ENCODE assay signal across 8 mouse cellular contexts in genomic region chr11:4947813-4948174, GRCm38 (mm10). TPM values are rescaled to one million over a fixed set of nuclear protein-coding genes. Genes with fewer than 3 reads are reported as not detected.
DNase-seq lines count a peak whose midpoint lies in the region; ATAC-seq and TF ChIP-seq lines count a peak whose summit lies in the region.

TSS of gene Nefh (minus strand) at chr11:4948064.

- no peak within 1 kb of the TSS for H3K27ac ChIP-seq in heart, embryonic 16.5 days (ENCODE audit: low read length)
- no peak within 1 kb of the TSS for H3K27ac ChIP-seq in ES-Bruce4 (ENCODE audit: insufficient read depth, low read length)
- H3K27ac ChIP-seq in intestine, embryonic 15.5 days, result no peak within 1 kb of the TSS
- peak within 1 kb of the TSS; percentile 25; the same call in 1 of the 2 replicates for H3K27ac ChIP-seq in midbrain, embryonic 11.5 days (ENCODE audit: low read depth, low read length)

- peaks cover 9% of the 10 kb centered on the region; the same call in 1 of the 2 replicates for H3K4me1 ChIP-seq in heart, embryonic 16.5 days (ENCODE audit: control insufficient read depth, insufficient read depth, low read length)
- peaks cover 2% of the 10 kb centered on the region for H3K4me1 ChIP-seq in ES-Bruce4 (ENCODE audit: control insufficient read depth, insufficient read depth, low read length)
- peaks cover 13% of the 10 kb centered on the region for H3K4me1 ChIP-seq in intestine, embryonic 15.5 days (replicated peaks)
- H3K4me1 ChIP-seq in midbrain, embryonic 11.5 days (ENCODE audit: control insufficient read depth, insufficient read depth, low read length), result peaks cover 14% of the 10 kb centered on the region

- no peak for DNase-seq in heart, adult 9 months (ENCODE audit: low spot score in 2 of 2)
- DNase-seq in midbrain, embryonic 11.5 days (ENCODE audit: low spot score, missing footprints), result no peak
- DNase-seq in gastrocnemius, postnatal 14 days, result no peak
- no peak for DNase-seq in urinary bladder, postnatal 36 days (ENCODE audit: low spot score in 2 of 2)

- TF ChIP-seq POLR2A in ES-Bruce4 (IDR thresholded peaks at IDR 0.05; ENCODE audit: insufficient read depth, low read length), result no peak

- H3K9ac ChIP-seq in heart, embryonic 16.5 days (ENCODE audit: low read length), result 0 out of 2 replicates have a peak within 1 kb of the TSS, but pooled peaks have one; percentile 33
- H3K9ac ChIP-seq in ES-Bruce4 (ENCODE audit: low read depth, poor library complexity, severe bottlenecking), result peak within 1 kb of the TSS; percentile 88
- H3K9ac ChIP-seq in intestine, embryonic 15.5 days, result no peak within 1 kb of the TSS; the same call in 1 of the 2 replicates
- peak within 1 kb of the TSS; percentile 51 for H3K9ac ChIP-seq in midbrain, embryonic 11.5 days (ENCODE audit: low read length)

- H3K9me3 ChIP-seq in heart, embryonic 16.5 days (replicated peaks; ENCODE audit: control insufficient read depth, low read length), result no peaks in the 10 kb centered on the region
- H3K9me3 ChIP-seq in ES-Bruce4 (replicated peaks; ENCODE audit: control insufficient read depth, insufficient read depth, low read length, poor library complexity, severe bottlenecking), result no peaks in the 10 kb centered on the region
- no peaks in the 10 kb centered on the region for H3K9me3 ChIP-seq in intestine, embryonic 15.5 days
- H3K9me3 ChIP-seq in midbrain, embryonic 11.5 days (ENCODE audit: control insufficient read depth, low read length), result no peaks in the 10 kb centered on the region

- no peaks in the 10 kb centered on the region for H3K36me3 ChIP-seq in heart, embryonic 16.5 days (ENCODE audit: control insufficient read depth, insufficient read depth)
- no peaks in the 10 kb centered on the region for H3K36me3 ChIP-seq in ES-Bruce4 (ENCODE audit: control insufficient read depth, insufficient read depth, low read length, poor library complexity, severe bottlenecking)
- no peaks in the 10 kb centered on the region for H3K36me3 ChIP-seq in intestine, embryonic 15.5 days
- no peaks in the 10 kb centered on the region for H3K36me3 ChIP-seq in midbrain, embryonic 11.5 days (ENCODE audit: control insufficient read depth, insufficient read depth, low read length)

- under 1% methylated on average over 35 of the region's 41 CpGs for WGBS in heart, embryonic 16.5 days
- 2% methylated on average over 41 of the region's 41 CpGs for WGBS in intestine, embryonic 15.5 days
- 0% methylated on average over 31 of the region's 41 CpGs for WGBS in midbrain, embryonic 11.5 days

- peaks cover 75% of the 10 kb centered on the region for H3K27me3 ChIP-seq in heart, embryonic 16.5 days (ENCODE audit: control insufficient read depth, insufficient read depth, low read length)
- H3K27me3 ChIP-seq in ES-Bruce4 (ENCODE audit: control insufficient read depth, insufficient read depth, low read length, poor library complexity, severe bottlenecking), result peaks cover 14% of the 10 kb centered on the region
- peaks cover 67% of the 10 kb centered on the region for H3K27me3 ChIP-seq in intestine, embryonic 15.5 days (replicated peaks)
- H3K27me3 ChIP-seq in midbrain, embryonic 11.5 days (ENCODE audit: control insufficient read depth, insufficient read depth, low read length), result peaks cover 60% of the 10 kb centered on the region

- intact Hi-C loops in gastrocnemius, postnatal 14 days (cut with DNase I; ENCODE audit: low total_unique reads), result no loop called here

- H3K4me3 ChIP-seq in heart, embryonic 16.5 days (ENCODE audit: low read length), result peak within 1 kb of the TSS; percentile 56
- H3K4me3 ChIP-seq in ES-Bruce4 (ENCODE audit: low read depth, low read length), result peak within 1 kb of the TSS; percentile 53
- peak within 1 kb of the TSS; percentile 46 for H3K4me3 ChIP-seq in intestine, embryonic 15.5 days (replicated peaks)
- H3K4me3 ChIP-seq in midbrain, embryonic 11.5 days (ENCODE audit: low read depth, low read length), result peak within 1 kb of the TSS; percentile 46

- TF ChIP-seq EP300 in ES-Bruce4 (IDR thresholded peaks at IDR 0.05; ENCODE audit: insufficient read depth, low read depth, low read length), result no peak

- no peak for ATAC-seq in heart, embryonic 16.5 days (replicated peaks; ENCODE audit: extremely low read depth, insufficient read depth, low FRiP score)
- no peak for ATAC-seq in common myeloid progenitor, adult 5-6 weeks (replicated peaks; ENCODE audit: low read depth, poor library complexity, severe bottlenecking)
- ATAC-seq in intestine, embryonic 15.5 days, result peak; percentile 37; the same call in 1 of the 2 replicates
- ATAC-seq in midbrain, embryonic 11.5 days (ENCODE audit: low FRiP score), result peak; percentile 51

- peak within 1 kb of the TSS; percentile 81 for H3K4me2 ChIP-seq in heart, embryonic 16.5 days (ENCODE audit: low read depth, low read length)
- peak within 1 kb of the TSS; percentile 94 for H3K4me2 ChIP-seq in intestine, embryonic 15.5 days (replicated peaks)
- peak within 1 kb of the TSS; percentile 79 for H3K4me2 ChIP-seq in midbrain, embryonic 11.5 days

- TF ChIP-seq CTCF in ES-Bruce4 (IDR thresholded peaks at IDR 0.05; ENCODE audit: low read depth, low read length), result no peak

RNA-seq across cellular contexts. Expression of gene Nefh, which starts in this region (rescaled TPM):
- polyA plus RNA-seq in heart, embryonic 16.5 days (2015; fragmentation: Nextera tagmentation; extraction: Ambion mirVana), result 0.42 and 0.60 TPM in 2 replicates
- polyA plus RNA-seq in ES-Bruce4 (2011; ENCODE audit: insufficient read depth, insufficient read length, low read depth, missing spikeins), result 1.5 and 2.2 TPM in 2 replicates
- total RNA-seq in common myeloid progenitor, adult 5-6 weeks (2017), result 12.6 and 16.7 TPM in 2 replicates
- polyA plus RNA-seq in intestine, embryonic 15.5 days (2015; fragmentation: Nextera tagmentation; extraction: Ambion mirVana), result 0.58 and 0.76 TPM in 2 replicates
- polyA plus RNA-seq in midbrain, embryonic 11.5 days (2014; fragmentation: Nextera tagmentation; extraction: Ambion mirVana), result 0.77 and 0.79 TPM in 2 replicates
- total RNA-seq in gastrocnemius, postnatal 14 days (2021), result under 1 TPM; 0.13 to 0.21 TPM

Comparison
In these comparisons a context has a peak if more than half of its experiments do, and no peak if none do; other contexts are left out.
1. RNA of gene Nefh (total RNA-seq): 12.6 to 16.7 TPM in common myeloid progenitor, adult 5-6 weeks; 0.13 to 0.21 TPM in gastrocnemius, postnatal 14 days; every median in the first group is over 10 times any median in the second.
2. Peak in ATAC-seq, H3K4me3 ChIP-seq and H3K4me2 ChIP-seq in intestine, embryonic 15.5 days; RNA of the gene not detected or under 1 TPM.
3. Peak in ATAC-seq, H3K4me3 ChIP-seq, H3K27ac ChIP-seq, H3K9ac ChIP-seq and H3K4me2 ChIP-seq in midbrain, embryonic 11.5 days; RNA of the gene not detected or under 1 TPM.
4. Peak in every context shown above with its lines, with median percentiles within 50 percentile points of each other: H3K4me2 ChIP-seq and H3K4me3 ChIP-seq.